Mouse (Mus musculus) heart, postnatal 0 days (tissue): ENCODE results near the gene Ifnar1.

Experiments used
- CTCF ChIP-seq: IDR thresholded peaks from 2 replicates; pipeline ENCODE4 v1.5.1; 2016; ENCODE audit warnings: antibody characterized with exemption, control low read depth, low read depth
- EP300 ChIP-seq: IDR thresholded peaks from 2 replicates; pipeline ENCODE4 v1.6.1; 2016; ENCODE audit warnings: antibody characterized with exemption, low read depth

- TF ChIP-seq EP300 (no peak), CTCF (no peak)
These were observed 62.9 kb downstream of the Ifnar1 start for GRCm38 (mm10) chr16:91547974-91548373.
